ENCODE assay signal across 17 mouse cellular contexts in genomic region chr1:21010282-21010800, GRCm38 (mm10). TPM values are rescaled to one million over a fixed set of nuclear protein-coding genes. Genes with fewer than 3 reads are reported as not detected.
DNase-seq lines count a peak whose midpoint lies in the region; ATAC-seq and TF ChIP-seq lines count a peak whose summit lies in the region.
"Had no signal": no experiment of that assay in that cellular context is flagged by ENCODE, and none has a peak within 500 bp of the region (broad histone marks: within the 10 kb centered on the region; RNA-seq: fewer than 3 reads in every experiment).

No protein-coding gene starts in this region.

- no peak overlapping the region for H3K4me3 ChIP-seq in left cerebral cortex, adult 2 months
- H3K4me3 ChIP-seq in intestine, postnatal 0 days (ENCODE audit: low read depth, low read length): no peak overlapping the region
- H3K4me3 ChIP-seq: forebrain, embryonic 13.5 days; hindbrain, embryonic 15.5 days; limb, embryonic 12.5 days had no signal

- peaks cover 16% of the 10 kb centered on the region; the same call in 1 of the 2 replicates for H3K36me3 ChIP-seq in intestine, postnatal 0 days (ENCODE audit: control insufficient read depth, insufficient read depth)
- H3K36me3 ChIP-seq: hindbrain, embryonic 15.5 days had no signal

- 0 out of 2 replicates have a peak, but pooled peaks cover 3% of the 10 kb centered on the region for H3K4me1 ChIP-seq in intestine, postnatal 0 days (replicated peaks; ENCODE audit: control insufficient read depth, insufficient read depth, low read length)
- H3K4me1 ChIP-seq: forebrain, embryonic 13.5 days; limb, embryonic 12.5 days had no signal

- intact Hi-C loops in left cerebral cortex, adult 2 months (cut with DNase I): no loop called here

- DNase-seq in frontal cortex, postnatal 10 days (ENCODE audit: low spot score in 2 of 2): no peak
- no peak for DNase-seq in left cerebral cortex, adult 2 months (ENCODE audit: extremely low spot score in 1 of 2, low spot score in 2 of 2)
- DNase-seq in left cerebral cortex, adult 11 months (ENCODE audit: low spot score): no peak
- peak; percentile 35 for DNase-seq in heart, postnatal 4 days
- DNase-seq in lung, postnatal 36 days: peak; percentile 44
- DNase-seq in layer of hippocampus, adult 9-10 months (ENCODE audit: low spot score): no peak
- DNase-seq: cerebellum, postnatal 25 days; kidney, adult 11 months; layer of hippocampus, postnatal 36 days; liver, postnatal 0 days; right cerebral cortex, adult 18-20 months had no signal

- H3K9me3 ChIP-seq in intestine, postnatal 0 days (ENCODE audit: control insufficient read depth): no peaks in the 10 kb centered on the region
- H3K9me3 ChIP-seq: forebrain, embryonic 13.5 days; hindbrain, embryonic 15.5 days; limb, embryonic 12.5 days had no signal

- H3K27ac ChIP-seq in left cerebral cortex, adult 2 months: 0 out of 2 replicates have a peak overlapping the region, but pooled peaks have one; percentile 16
- H3K27ac ChIP-seq in intestine, postnatal 0 days (ENCODE audit: low read depth, low read length): no peak overlapping the region
- H3K27ac ChIP-seq: forebrain, embryonic 13.5 days; hindbrain, embryonic 15.5 days; limb, embryonic 12.5 days had no signal

- peak; percentile 60 for ATAC-seq in frontal cortex, adult (ENCODE audit: low TSS enrichment)
- no peak for ATAC-seq in intestine, postnatal 0 days
- ATAC-seq: forebrain, embryonic 13.5 days; liver, postnatal 0 days had no signal

- no peak overlapping the region for H3K9ac ChIP-seq in intestine, postnatal 0 days (ENCODE audit: low read depth, low read length)
- H3K9ac ChIP-seq: forebrain, embryonic 13.5 days; hindbrain, embryonic 15.5 days; limb, embryonic 12.5 days; liver, postnatal 0 days had no signal

- no peaks in the 10 kb centered on the region for H3K27me3 ChIP-seq in intestine, postnatal 0 days (replicated peaks; ENCODE audit: control insufficient read depth, insufficient read depth, low read length)
- H3K27me3 ChIP-seq: forebrain, embryonic 13.5 days; hindbrain, embryonic 15.5 days; limb, embryonic 12.5 days had no signal

- H3K4me2 ChIP-seq in intestine, postnatal 0 days (replicated peaks; ENCODE audit: low read depth): no peak overlapping the region
- H3K4me2 ChIP-seq: forebrain, embryonic 13.5 days; hindbrain, embryonic 15.5 days; limb, embryonic 12.5 days; midbrain, embryonic 11.5 days had no signal

- TF ChIP-seq CTCF in left cerebral cortex, adult 2 months (IDR thresholded peaks at IDR 0.05): no peak
- no peak for TF ChIP-seq CTCF in intestine, postnatal 0 days (IDR thresholded peaks at IDR 0.05; ENCODE audit: low read depth)

- WGBS in intestine, postnatal 0 days: 73% methylated on average over 6 of the region's 6 CpGs

RNA-seq across cellular contexts. Expression of gene Efhc1, which starts 58.9 kb away (rescaled TPM):
- total RNA-seq in left cerebral cortex, adult 2 months (2021): 1 to 10 TPM; 1.3 to 1.9 TPM
- total RNA-seq in heart, postnatal 4 days (2021): 1 to 10 TPM in 1 of 2 experiments, under 1 TPM in 1; 0.60 to 1.0 TPM
- polyA plus RNA-seq in intestine, postnatal 0 days (2015; fragmentation: Nextera tagmentation; extraction: Ambion mirVana): 0.69 and 0.98 TPM in 2 replicates

Comparison
In these comparisons a context has a peak if more than half of its experiments do, and no peak if none do; other contexts are left out.
1. DNase-seq: peak in heart, postnatal 4 days (single experiment) and lung, postnatal 36 days (single experiment); none in frontal cortex, postnatal 10 days (0 of 2), left cerebral cortex, adult 2 months (0 of 2), left cerebral cortex, adult 11 months (single experiment) and layer of hippocampus, adult 9-10 months (single experiment).